Mouse (Mus musculus): ENCODE measurements around the gene Lama5.

The Lama5 gene

GRCm38 (mm10) chr2:180254436-180255209 lies 29.0 kb upstream of the Lama5 start:
- DNase-seq (ENCODE audit: low spot score) = no peak

DNA sequence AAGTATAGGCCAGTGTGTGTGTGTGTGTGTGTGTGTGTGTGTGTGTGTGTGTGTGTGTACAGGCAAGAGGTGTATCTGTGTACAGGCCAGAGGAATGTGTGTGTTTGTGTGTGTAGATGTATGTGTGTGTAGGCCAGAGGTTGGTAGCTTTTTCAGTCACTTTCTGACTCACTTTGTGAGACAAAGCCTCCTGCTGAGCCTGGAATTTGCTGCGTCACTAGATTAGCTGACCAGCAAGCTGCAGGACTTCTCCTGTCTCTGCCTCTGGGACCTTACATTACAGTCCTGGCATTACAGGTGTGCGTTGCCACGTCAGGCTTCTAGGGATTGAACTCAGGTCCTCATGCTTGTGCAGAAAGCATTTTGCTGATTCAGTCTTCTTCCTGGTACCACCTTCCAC lies 26.2 kb upstream of the Lama5 start:
- DNase-seq (ENCODE audit: low spot score) = peak; percentile 63

GRCm38 (mm10) chr2:180250930-180251611 lies 25.4 kb upstream of the Lama5 start:
- peak; percentile 83 for DNase-seq (ENCODE audit: low spot score)

- DNase-seq (ENCODE audit: low spot score) = peak; percentile 92
These were observed 23.4 kb upstream of the Lama5 start for GRCm38 (mm10) chr2:180248947-180249660.

DNA sequence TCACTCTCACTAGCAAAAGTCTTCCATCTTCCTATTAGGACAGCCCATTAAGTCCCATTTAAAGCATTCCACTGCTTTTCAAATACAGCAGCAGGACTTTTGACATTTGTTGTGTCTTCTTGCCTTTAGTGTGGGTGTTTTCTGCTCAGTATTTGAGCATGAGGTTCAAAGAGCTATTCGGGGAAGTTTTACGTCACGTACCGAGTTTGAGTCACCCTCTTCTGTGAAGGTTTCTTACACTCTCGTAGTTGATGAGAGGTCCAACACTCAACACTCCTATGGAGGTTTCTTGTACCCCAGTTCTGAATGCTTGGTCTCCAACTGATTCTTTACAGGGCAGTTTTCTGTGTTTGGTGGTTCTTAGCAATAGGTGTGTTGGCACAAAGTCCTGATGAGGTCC lies 22.3 kb upstream of the Lama5 start:
- no peak for DNase-seq (ENCODE audit: low spot score)

DNA sequence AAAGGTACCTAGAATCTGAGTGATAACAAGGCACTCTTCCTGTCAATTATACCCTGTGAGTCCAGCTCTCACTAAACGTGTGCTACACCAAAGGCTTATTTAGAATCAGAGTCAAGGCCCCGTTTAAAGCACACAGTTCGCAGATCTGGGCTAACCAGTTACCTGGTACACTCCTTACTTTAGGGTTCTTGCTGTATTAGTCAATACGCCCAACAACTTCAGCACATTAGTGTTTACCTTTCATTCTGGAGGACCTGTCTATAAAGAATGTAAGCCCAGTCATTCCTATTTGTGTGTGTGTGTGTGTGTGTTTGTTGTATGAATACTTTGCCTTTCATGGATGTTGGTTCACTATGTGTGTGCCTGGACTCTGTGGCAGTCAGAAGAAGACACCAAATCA lies 17.4 kb upstream of the Lama5 start:
- no peak for DNase-seq (ENCODE audit: low spot score)

GRCm38 (mm10) chr2:180238591-180238990 lies 12.9 kb upstream of the Lama5 start:
- DNase-seq (ENCODE audit: low spot score) = no peak

DNA sequence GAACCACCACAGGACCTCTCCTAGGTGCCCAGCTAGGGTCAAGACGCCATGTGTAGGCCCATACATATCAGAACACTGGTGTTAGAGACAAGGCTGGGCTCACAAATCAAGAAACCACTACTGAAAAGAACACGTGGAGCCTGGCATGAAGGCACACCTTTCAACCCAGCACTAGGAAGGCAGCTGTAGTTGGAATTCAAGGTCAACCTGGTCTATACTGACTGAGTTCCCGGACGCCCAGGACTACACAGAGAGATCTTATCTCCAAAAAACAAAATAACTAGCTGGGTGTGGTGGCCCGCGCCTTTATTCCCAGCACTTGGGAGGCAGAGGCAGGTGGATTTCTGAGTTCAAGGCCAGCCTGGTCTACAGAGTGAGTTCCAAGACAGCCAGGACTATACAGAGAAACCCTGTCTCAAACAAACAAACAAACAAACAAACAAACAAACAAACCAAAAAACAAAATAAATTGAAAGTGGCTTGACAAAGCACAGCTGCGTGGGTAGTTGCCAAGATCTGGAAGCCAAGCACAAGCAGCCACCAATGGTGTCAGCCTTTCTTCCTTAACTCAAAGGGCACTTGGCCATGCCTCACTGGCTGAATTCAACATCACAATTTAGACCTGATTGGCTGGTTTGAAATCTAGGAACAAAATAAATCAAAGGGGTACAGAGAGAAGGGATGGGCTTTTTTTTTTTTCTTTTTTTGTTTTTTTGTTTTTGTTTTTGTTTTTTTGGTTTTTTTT lies 12.1 kb upstream of the Lama5 start:
- DNase-seq (ENCODE audit: low spot score) = no peak

DNA sequence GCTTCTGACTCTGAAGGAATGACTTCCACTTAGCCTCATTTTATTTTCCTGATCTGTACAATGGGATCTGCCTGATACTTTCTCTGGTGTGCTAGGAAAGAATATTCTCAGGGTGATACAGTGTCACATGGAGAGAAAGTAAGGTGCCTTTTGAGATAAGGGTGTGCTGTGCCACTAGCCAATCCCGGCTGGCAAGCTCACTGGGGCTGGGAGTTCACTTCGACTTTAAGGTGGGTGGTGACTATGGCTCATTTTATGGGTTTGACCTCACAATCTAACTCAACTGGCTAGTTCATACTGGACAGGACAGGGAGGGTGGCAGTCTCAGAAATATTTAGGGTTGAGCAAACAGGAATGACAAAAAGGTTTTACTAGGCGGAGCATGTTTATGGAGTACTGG lies 11.3 kb upstream of the Lama5 start:
- no peak for DNase-seq (ENCODE audit: low spot score)

DNA sequence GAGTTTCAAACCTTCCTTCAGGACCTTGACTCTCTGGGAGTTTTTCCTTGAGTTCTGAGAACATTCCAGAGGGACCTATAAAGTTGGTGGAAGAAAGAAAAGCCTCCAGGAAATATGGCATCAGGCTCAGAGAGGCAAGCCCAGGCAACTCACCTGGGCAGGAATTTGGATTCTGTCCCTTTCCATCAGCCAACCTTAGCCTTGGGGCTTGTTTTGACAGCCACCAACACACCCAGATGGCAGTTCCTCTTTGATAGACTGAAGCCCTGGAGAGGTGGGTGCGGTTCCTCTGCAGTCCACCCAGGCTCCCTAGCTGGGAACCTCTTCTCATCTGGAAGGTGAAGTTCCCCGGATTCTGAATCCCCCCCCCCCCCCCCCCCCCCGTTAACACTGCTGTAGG lies 10.8 kb upstream of the Lama5 start:
- no peak for DNase-seq (ENCODE audit: low spot score)

DNA sequence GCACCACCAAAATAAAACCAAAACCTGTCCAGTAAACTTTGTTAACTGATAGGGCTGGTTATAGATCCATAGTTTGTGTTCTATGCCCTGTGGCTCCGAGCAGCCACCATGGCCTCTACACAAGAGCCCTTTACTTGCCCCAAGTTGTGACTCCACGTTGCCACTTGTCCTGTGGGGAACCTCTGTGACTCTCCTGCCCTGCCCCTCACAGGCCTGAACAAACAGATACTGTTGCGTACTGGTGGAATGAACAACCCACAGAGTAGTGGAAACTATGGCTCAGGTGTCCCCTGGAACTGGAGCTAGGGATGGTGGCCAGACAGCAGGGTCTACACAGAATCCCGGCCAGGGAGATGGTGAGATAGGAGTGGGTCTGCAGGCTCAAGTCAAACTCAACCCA lies 10.1 kb upstream of the Lama5 start:
- no peak for DNase-seq (ENCODE audit: low spot score)

DNA sequence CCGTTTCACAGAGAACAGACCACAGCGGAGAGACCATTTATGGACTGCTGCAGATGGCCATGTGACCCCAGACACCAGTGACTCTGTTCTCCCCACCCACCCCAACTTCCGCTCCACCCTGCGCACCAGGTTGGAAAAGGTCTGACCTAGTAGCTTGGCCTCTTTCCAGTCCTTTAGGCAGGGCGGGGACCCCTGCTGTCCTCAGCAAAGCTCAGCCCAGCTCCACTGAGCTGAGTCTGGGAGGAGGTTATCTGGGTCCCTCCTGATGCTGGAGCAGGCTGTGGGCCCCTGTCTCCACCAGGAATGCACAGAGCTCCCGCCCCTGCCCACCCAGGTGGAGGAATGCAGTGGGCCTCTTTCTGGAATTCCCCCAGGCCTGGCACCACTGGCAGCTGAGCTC lies 9.3 kb upstream of the Lama5 start:
- no peak for DNase-seq (ENCODE audit: low spot score)

GRCm38 (mm10) chr2:180234353-180234752 lies 8.7 kb upstream of the Lama5 start:
- no peak for DNase-seq (ENCODE audit: low spot score)

- no peak for DNase-seq (ENCODE audit: low spot score)
These were observed 7.6 kb upstream of the Lama5 start for GRCm38 (mm10) chr2:180233101-180233904.

DNA sequence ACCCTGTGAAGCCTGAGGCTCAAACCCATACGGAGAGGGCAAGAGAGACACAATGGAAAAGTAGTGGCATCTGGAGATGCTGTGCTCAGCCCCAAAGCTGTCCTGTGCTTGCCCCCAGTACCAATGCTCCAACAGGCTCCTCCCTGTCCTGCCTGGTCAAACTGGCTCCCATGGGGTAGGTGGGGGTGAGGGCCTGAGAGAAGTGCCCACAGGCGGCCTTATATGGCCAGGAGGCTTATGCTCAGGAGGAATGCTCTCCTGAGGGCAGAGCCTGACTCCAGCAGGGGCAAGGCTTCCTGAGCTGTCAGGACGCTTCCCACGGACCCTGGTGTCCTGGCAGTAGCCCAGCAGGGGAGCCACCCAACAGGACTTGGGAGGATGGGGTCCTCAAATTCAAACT lies 4.8 kb upstream of the Lama5 start:
- no peak for DNase-seq (ENCODE audit: low spot score)

DNA sequence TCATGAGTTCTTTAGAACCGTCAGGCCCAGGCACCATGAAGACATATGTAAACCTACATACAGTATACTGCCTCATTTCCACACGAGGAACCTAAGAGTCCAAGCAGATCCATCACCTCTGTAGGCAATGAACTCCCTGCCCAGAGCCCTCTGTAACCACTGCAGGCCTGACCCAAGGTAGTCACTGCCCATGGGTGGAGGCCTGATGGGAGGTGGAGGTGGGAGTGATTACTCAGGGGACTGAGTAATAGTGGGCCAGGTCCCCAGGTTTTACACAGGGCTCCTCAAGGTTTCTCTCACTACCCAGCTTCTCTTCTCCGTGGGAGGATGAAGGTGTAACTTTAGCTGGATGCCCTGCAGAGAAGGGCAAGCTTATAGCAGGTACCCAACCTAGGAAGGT lies 3.5 kb upstream of the Lama5 start:
- DNase-seq (ENCODE audit: low spot score) = no peak

DNA sequence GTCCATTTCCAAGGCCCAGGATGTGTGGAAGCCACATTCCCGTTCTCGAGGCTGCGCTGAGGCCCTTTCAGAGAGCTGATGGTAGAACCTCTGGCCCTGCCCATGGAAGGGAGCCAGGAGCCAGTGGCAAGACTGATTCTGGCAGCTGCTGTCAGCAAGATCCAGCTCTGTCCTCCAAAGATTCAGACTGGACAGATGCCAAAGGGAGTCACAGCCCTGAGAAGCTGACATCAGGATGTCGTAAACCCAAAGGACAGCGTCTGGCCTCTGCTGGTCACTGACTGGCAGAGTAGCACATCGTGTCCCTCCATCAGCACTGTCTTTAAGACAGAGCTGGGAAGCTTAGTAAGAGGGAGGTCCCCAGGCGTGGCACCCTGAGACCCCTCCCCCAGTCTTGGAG lies 2.9 kb upstream of the Lama5 start:
- no peak for DNase-seq (ENCODE audit: low spot score)

- no peak for DNase-seq (ENCODE audit: low spot score)
These were observed 2.4 kb upstream of the Lama5 start for GRCm38 (mm10) chr2:180228060-180228458.

GRCm38 (mm10) chr2:180227262-180228059 lies 1.8 kb upstream of the Lama5 start:
- peak; percentile 92 for DNase-seq (ENCODE audit: low spot score)

- peak; percentile 52 for DNase-seq (ENCODE audit: low spot score)
These were observed 456 bp downstream of the Lama5 start for GRCm38 (mm10) chr2:180225044-180225761.
